ENCODE assay signal across 17 mouse cellular contexts in the genomic region with DNA sequence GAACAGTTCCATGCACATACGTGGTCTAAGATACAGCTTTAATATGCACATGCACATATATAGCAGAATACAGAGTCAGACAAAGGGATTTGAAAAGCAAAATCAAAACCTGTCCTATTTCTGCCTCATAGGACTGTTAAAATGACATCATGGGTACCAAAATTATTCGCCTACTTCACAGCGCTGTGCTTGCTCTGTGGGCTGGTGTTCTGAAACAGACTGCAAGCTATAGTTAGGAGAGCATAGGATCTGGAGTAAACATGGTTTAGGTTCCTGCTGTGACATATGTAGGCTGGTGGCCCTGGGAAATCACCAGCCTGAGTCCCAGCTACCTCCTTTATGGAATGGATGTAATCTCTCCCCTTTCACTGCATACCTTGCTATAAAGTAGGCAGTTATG.
"Had no signal": no experiment of that assay in that cellular context is flagged by ENCODE, and none has a peak within 500 bp of the region (broad histone marks: within the 10 kb centered on the region; RNA-seq: fewer than 3 reads in every experiment).

No protein-coding gene starts in this region.

- H3K27ac ChIP-seq: kidney, postnatal 0 days; liver, embryonic 13.5 days; stomach, embryonic 15.5 days had no signal

- H3K9me3 ChIP-seq: liver, embryonic 13.5 days; stomach, embryonic 15.5 days had no signal

- H3K4me3 ChIP-seq: liver, embryonic 13.5 days; stomach, embryonic 15.5 days had no signal

- H3K27me3 ChIP-seq: liver, embryonic 13.5 days; stomach, embryonic 15.5 days had no signal

- H3K4me2 ChIP-seq: liver, embryonic 13.5 days; stomach, embryonic 15.5 days had no signal

- H3K4me1 ChIP-seq: liver, embryonic 13.5 days; stomach, embryonic 15.5 days had no signal

- ATAC-seq: inflammation-experienced regulatory T-cells, adult 6 months; intestine, embryonic 16.5 days; midbrain, embryonic 16.5 days had no signal

- H3K9ac ChIP-seq: liver, embryonic 13.5 days; stomach, embryonic 15.5 days had no signal

- H3K36me3 ChIP-seq: liver, embryonic 13.5 days had no signal

- DNase-seq: kidney, adult 18-20 months; kidney, adult 9 months; kidney, postnatal 25 days; liver, embryonic 13.5 days; lung, adult 2 months; lung, postnatal 14 days; lung, postnatal 4 days; retina, postnatal 1 day; right cerebral cortex, postnatal 25 days; spleen, adult 18-20 months; thymus, adult 18-20 months; thymus, postnatal 36 days had no signal
